Mouse (Mus musculus) neural tube, embryonic 10.5 days (tissue): ENCODE measurements at regions not wholly inside any gene's neighbourhood (a gene's known extent, or its start where the extent isn't known, plus 50 kb on each side); places are given as distances from the start of the nearest gene placed in this dataset.

ENCODE experiments used
- DNase-seq: peaks from one replicate; pipeline ENCODE4 v3.0.0-alpha.2; 2017; ENCODE audit warnings: low spot score; ENCODE audit errors: extremely low spot score

DNA sequence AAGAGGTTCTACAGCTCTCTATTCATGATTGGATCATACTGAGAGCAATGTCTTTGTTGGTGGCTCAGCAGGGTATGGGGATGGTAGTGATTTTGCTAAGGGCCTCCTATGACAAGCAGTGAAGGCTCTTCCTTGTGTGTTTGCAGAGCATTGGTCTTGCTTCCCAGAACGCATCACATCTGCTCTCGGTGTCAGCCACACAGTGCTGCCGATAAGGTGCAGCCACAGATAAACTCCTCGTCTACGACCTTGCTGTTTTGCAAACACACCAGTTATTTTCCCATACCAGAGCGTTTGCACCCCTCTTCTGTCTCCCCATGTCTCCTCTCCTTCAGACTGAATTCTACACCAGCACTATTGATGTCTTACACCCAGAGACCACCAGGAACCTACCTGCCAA, 68.4 kb upstream of the Thpo start:
- no peak for DNase-seq

DNA sequence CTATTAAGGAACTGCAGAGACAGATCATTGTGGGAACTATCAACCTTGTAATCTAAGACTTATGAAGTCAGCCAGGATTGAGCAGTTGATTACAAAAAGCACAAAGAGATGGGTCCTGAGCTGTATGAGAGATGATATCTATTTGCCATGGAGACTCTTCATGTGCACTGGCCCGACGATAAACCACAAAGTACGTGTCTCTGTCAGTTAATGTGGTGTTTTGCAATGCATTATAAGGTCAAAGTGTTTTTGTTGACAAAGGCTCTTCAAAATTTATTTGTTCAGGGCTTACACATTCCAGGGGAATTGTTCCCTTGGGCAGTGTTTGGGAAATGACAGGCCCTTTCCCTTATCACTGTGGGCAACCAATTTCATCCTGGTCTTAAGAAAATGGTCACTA, 65.7 kb upstream of the Thpo start:
- no peak for DNase-seq

DNA sequence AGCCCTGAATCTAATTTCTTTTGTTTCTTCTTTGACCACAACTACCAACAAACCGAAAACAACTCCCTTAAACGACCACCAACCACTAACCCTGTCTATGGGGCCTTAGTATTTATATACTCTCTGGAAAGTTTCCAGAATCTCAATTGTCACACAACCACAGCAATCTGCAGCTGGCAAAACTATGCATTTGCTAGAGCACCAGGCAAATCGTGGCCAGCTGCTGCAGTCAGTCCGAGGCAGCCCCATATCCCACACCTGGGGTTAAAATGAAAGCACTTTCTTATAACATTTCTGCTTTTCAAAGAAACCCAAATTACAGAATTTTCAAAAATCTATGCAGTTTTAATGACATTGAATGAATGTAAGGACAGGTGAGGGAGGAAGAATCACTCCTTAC, 63.8 kb upstream of the Thpo start:
- no peak for DNase-seq

DNA sequence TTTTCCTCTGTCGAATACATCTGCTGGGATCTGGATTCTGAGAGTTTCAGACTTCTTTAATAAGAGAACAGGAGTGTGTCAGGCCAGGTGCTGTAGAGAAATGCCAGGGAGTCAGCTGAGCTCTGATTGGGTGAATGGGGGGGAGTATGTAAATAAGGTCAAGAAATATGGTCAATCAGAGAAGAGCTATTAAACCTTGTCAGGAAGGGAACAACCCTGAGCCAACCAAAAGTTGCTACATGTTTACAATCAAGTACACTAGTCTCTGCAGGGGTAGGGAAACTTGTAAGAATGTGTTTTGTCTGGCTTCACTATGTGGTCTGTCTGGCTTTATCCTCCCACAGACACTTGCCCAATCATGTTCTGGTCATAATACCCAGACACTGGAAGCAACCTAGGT, 60.4 kb upstream of the Thpo start:
- no peak for DNase-seq
